Mouse (Mus musculus) T-helper 1 cell (primary cell): ENCODE data around the gene Cenpe.

Experiments used
- in situ Hi-C: fragments of 300-600 bp; cut with MboI, MseI; formaldehyde crosslinking; loops from one replicate; pipeline ENCODE4 v1.15.1; 2025; ENCODE audit warnings: high pct_unique_total_duplicates

Gene Cenpe

DNA sequence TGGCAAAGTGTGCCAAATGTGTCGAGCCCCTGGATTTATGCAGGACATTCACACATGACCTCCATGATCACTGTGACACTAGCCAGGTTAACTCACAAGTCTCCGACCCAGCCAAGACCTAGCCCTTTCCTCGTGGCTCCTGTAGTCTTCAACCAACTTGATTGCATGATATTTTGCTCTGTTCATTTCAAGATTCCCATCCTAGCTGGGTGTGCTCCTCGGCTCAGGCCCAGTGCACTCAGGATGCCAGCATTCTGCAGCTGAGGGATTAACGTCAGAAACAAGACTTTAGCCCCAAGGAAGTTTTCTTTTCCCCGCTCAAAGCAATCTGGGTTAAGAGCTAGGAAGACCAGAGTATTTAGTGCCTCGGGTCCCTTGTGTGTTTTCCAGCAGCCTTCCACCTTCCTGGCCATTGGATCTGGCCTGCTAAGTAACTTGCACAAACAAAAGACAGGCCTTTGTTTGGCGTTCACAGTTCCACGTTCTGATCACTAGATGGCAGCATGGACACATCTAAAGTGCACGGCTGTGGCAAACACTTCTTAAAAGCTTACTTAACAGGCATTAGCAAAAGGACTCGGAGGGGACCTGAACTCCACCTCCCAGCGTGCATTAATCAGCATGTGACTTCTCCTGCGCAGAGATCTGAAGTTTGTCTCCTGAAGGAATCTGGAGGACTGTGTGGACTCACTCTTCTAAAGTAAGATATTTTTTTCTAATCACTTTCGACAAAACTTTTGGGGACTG, 68.5 kb downstream of the Cenpe start, which contains the start of gene Bdh2:
Gene Bdh2, plus strand, starts transcription at position 553 of the 747 bp plus-strand sequence.
- in situ Hi-C loops: loop anchor here (5.0 kb wide), 1 partner anchor 111 kb away; no protein-coding TSS in a partner anchor

DNA sequence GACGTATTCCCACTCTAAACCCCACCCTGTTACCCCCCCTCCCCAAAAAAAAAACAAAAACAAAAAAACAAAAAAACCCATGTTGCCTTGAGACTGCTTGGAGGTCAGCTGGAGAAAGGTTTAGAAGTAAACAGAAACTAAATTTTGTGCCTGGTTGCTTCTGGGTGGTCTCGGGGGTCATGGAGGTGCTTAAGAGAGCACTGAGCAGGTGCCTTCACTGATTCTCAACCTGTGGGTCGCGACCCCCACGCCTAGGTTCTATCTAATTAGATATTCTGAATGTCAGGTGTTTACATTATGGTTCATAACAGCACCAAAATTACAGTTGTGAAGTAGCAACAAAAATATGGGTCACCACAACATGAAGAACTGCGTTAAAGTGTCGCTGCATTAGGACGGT, 69.4 kb downstream of the Cenpe start:
- in situ Hi-C loops: loop anchor here (5.0 kb wide), 1 partner anchor 111 kb away; no protein-coding TSS in a partner anchor

DNA sequence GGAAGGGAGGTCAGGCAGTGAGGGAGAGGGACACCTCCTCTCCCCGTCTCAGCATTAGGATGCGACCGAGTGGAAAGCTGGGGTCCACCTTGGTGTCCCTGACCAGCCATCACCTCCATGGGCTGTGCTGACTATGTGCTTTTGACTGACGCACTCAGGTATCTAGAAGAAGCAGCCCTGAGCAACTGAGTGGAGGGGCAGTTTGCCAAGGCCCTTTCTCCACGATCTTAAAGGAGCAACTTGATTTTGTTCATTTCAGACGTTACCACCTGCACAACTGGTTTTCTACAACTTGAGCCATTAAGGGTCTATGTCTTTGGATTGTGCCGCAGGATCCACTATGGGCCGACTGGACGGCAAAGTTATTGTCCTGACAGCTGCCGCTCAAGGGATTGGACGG, 72.9 kb downstream of the Cenpe start:
- in situ Hi-C loops: no loop called here

DNA sequence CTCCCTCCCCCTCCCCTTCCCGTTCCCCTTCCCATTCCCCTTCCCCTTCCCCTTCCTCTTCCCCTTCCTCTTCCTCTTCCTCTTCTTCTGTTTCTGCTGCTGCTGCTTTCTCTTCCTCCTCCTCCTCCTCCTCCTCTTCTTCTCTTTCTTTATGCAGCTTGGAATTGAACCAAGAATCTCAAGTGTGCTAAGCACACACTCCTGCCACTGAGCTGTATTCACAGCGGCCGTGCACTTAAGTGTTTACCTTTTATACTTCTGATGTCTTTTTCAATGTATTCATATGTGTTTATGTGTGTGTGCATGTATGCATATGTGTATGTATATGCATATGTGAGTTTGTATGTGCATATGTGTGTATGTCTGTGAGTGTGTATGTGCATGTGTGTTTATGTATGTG, 73.5 kb downstream of the Cenpe start:
- in situ Hi-C loops: no loop called here

DNA sequence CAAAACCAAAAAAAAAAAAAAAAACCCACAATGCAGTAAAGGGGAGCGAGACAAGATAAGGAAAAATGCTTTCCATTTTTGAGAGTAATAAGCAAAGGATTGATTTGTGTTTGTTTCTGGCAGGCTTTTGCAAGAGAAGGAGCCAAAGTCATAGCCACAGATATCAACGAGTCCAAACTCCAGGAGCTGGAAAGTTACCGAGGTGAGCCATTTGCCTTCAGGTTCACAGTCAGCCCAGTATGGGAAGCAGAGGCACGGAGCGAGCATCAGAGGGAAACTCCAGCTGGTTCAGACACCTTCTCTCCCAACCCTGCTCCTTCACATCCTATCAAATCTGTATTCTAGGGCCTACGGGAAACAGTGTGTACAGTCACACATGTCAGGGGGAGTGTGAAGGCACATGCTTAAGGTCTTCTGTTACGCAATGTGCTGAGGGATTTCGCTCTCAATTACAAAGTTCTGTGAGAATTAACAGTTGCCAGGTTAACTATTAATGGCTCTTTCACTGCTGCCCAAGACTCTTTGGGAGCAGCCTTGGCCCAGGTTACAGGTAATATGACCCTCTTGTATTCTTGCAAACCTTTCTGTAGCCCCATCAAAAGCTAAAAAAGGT, 75.9 kb downstream of the Cenpe start:
- in situ Hi-C loops: no loop called here

DNA sequence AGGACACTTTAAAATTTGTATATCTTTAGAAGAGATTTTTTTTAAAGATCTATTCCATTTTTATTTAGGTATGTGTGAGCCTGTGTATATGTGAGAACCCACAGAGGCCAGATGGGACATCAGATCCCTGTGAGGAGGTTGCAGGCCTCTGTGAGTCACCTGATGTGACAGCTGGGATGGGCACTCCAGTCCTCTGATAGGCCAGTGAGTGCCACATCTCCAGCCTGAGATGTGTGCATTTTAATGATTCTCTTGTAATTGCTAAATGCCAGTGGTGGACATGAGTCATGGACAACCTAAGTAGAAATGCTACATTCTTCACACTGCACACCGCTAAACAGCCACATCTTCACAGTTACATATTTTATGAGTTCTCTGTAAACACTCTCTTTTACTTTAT, 76.8 kb downstream of the Cenpe start:
- in situ Hi-C loops: no loop called here

DNA sequence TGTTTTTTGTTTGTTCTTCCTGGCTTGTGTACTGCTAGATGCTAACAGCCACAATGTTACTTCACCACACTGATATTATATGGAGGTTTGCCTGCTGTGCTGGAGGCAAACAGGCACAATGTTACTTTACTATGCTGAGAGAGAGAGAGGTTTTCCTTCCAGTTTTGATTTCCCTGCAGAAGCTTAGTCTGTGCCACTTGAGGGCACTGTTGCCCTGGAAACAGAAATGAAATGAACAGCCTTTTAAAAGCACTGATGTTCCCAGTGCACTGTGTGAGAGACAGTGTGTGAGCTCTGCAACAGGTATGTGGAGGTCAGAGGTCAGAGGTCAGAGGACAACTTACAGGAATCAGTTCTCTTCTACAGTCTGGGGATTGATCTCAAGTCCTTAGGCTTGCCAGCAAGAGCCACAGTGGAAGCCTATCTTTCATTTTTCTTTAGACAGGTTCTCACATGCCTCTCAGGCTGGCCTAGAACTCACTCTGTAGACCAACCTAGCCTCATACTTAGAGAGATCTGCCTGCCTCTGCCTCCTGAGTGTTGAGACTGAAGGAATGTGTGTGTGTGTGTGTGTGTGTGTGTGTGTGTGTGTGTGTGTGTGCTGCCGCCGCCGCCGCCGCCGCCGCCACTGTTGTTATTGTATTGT, 78.0 kb downstream of the Cenpe start:
- in situ Hi-C loops: loop anchor here (5.0 kb wide), 1 partner anchor 37 kb away; no protein-coding TSS in a partner anchor

DNA sequence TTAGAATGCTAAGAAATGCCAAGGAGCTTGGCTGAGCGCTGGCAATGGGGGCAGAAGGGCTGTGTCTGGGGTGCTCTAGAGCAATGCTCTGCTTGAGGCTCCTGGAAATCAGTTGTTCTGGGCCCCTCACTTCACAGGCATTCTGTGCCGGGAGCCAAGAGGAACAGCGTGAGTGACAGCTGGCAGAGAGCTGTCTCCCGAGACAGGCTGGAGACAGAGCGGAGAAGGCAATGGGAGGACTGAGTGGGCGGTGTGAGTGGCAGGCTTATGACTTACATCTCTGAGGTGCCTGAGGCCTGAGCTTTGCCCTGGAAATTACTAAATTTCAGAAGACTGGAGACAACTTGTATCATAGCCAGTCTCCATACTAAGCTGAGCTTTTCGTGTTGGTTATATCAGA, 81.4 kb downstream of the Cenpe start:
- in situ Hi-C loops: loop anchor here (5.0 kb wide), 1 partner anchor 34 kb away; no protein-coding TSS in a partner anchor

DNA sequence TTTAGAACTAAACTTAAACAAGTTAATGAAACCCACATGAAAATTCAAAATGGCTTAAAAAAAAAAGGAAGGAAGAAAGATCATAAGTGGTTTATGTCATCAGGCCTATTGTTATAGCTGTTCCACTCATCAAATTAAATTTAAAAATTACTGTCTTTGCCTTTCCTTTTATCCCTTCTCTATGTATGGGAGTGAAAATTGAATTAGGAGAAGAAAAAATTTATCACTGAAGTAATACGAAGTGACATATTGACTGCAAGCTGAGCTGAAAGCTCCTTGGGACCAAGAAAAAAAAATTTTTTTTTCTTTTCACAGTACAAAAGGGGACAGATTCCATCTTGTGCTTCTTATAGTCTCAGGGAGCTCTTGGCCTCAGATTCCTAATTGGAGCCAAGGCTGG, 83.2 kb downstream of the Cenpe start:
- in situ Hi-C loops: no loop called here

DNA sequence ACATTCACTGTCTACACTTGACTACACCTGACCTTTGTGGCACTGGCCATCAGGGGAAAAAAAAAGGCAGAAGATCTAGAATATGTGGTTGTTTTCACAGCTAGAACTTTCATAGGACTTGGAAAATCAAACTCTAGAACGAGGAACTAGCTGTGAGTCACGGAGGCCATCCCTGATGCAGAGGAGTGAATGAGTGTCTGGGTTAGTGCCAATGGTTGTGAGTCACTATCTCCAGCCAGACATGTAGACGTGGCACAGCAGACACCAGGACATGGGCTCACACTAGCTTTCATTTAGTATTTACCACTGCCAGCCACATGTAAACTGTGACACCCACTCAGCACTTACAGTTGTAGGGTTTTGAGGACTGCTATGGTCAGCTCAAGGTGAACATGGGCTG, 86.2 kb downstream of the Cenpe start:
- in situ Hi-C loops: no loop called here

DNA sequence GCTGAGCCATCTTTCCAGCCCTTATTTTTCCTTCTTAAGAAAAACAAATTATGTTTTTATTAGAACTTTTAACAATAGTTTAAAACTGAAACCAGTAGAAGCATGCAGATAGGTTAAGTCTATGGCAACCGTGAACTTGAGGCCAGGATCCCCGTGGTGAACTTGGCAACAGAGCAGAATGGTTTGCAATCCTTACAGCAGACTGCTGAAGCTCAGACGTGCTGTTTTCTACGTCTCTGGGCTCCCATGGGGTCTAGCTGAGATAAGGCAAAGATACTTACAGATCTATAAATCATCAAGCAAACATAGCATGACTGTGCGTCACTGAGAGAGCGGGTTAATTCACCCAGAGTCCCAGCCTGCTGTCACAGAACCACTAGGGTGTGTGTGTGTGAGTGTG, 87.7 kb downstream of the Cenpe start:
- in situ Hi-C loops: no loop called here

DNA sequence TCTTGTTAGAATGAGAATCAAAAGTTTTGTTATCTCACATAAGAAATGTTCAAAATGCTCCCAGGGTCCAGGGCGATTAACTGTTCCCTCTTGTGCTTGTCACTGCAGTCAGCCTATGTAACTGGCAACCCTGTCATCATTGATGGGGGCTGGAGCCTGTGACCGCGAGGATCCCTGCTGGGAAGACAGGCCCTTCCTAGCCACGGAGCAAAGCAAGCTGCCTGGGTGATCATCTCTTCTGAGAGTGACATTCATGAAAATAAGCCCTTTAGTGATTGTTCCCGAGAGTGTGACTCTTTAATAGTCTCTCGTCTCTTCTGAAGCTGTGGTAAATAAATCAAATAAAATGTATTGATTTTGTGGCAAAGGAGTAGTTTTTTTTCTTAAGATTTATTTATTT, 91.7 kb downstream of the Cenpe start:
- in situ Hi-C loops: no loop called here

DNA sequence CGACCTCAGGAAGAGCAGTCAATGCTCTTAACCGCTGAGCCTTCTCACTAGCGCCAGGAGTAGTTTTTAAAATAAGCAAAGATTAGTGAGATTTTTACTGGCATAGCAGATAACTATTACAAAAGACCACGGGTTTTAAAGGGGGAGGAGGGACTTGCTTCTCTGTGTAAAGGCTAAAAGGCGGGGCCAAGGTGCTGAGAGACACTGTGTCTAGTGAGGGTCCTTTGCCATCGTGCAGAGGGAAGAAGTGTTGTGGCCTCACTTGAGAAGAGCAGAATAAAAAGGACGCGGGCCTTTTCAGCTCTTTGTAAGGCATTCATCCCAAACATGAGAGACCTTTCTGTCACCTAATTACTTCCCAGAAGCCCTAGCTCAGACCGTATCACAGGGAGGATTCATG, 92.2 kb downstream of the Cenpe start:
- in situ Hi-C loops: no loop called here

DNA sequence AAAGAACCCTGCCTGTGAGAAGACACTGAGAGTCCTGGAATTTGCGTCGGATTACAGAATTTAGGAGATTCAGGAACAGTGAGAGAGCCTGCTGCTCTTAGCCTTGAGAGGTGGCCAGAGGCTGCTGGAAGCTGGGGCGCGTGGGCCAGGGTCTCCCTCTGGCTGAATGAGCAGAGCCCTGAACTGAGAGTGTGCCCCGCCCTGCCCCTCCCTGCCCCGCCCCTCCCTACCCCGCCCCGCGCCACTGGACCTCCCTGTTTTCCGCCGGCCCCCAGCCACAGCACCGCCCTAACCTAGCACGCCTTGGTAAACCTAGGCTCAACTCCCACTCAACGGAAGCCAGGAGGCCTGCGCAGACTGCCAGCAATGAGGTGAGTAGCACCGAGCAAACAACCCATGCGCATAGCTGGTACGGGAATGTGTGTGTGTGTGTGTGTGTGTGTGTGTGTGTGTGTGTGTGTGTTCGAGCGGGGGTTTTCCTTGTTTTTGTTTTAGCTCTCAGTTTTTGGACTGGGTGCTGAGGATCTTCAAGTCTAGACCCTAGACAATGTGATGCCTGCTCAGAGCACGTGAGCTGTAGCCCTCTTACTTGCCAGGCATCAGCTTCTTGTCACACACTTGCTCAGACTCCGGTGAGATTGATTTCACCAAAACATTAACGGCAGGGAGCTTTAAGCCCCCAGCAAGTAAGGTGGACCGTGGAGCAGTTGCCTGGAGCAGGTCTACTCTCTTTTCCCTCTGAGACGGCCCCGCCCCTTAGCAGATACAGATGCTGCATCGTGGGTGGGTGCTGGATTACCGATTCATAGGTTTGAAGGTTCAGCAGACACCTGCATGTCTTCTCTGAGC, 95.3 kb downstream of the Cenpe start, which contains the start of gene Slc9b2:
Gene Slc9b2, plus strand, starts transcription at position 290 of the 849 bp plus-strand sequence.
- in situ Hi-C loops: no loop called here

DNA sequence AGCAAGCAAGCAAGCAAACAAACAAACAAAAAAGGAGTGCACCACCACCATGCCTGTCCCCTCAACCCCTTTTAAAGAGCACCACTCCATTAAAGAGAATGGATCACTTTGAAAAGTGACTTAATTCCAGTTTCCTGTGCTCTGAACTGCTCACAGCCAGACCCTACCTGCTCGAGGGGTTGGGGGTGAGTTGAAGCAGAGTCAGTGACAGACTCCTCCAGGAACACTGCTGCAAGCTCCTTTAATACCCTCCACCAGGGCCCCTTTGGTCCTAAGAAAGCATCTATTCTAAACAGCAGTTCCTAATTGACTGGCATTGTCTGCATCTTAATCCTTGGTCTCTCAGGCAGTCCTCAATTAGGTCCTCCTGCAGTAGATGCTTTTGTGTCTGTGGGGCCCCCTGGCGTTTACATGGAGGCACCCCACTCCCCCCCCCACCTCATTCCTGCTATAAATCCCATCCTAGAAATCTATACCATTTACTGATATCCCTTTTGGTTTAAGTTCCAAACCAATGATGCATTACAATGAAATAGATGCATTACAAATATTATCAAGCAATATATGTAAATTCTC, 100.7 kb downstream of the Cenpe start:
- in situ Hi-C loops: no loop called here

DNA sequence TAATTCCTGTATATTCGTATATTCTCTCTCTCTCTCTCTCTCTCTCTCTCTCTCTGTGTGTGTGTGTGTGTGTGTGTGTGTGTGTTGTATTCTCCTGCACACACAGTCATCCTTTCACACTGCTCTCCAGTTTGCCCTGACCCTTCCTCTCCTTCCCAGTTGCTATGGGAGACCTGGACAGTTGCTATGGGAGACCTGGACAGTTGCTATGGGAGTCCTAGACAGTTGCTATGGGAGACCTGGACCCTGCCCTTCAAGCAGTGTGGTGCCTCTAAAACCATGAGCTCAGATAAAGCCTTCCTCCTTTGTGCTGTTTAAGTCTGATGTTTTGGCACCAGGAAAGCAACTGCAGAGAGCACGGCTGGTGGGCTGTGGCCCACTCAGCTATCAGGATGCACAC, 101.4 kb downstream of the Cenpe start:
- in situ Hi-C loops: no loop called here

DNA sequence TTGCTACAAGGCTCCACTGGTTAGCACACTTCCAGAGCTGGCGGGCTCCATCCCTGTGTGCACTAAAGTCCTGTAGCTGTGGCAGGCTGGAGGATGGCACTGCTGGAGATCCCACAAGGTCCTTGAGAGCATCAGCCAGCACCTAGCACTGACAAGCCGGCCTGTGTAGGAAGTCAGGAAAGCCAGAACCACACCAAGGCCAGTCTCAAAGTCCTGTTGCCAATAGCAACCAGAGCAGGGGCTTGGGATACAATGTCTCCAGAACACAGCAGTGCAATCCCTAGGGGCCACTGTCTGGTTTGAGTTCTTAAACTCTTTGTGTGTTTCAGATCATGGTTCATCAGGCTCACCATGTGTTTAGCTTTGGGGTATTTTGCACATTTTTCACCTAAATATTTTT, 102.5 kb downstream of the Cenpe start:
- in situ Hi-C loops: no loop called here

DNA sequence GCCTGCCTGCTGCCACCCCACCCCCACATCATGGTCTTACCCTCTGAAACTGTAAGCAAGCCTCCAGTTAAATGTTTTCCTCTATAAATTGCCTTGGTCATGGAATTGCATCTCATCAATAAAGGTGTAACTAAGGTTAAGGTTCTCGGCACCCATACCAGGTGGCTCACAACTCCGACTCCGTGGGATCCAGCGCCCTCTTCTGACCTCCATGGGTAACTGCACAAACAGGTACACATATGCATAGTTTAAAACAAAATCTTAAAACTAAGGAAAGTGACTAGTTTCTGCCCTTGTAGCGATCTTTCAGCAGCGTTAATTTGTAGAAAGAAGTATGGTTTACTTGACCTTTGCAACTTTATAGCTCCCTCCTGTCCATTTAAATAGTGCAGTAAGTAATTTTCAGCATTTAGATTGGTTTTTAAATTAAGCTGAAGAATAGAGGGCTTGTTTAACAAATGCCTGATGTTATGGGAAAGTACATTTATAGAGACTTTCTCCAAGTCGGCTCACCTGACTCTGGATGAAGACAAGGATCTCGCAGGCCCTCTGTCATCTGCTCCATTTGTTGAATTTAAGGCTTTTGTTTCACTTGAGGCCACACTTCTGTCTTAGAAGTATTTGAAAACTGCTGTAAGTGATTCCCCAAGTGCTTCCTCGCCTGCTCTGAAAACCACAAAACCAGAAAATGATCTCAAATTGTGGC, 103.5 kb downstream of the Cenpe start:
- in situ Hi-C loops: no loop called here

DNA sequence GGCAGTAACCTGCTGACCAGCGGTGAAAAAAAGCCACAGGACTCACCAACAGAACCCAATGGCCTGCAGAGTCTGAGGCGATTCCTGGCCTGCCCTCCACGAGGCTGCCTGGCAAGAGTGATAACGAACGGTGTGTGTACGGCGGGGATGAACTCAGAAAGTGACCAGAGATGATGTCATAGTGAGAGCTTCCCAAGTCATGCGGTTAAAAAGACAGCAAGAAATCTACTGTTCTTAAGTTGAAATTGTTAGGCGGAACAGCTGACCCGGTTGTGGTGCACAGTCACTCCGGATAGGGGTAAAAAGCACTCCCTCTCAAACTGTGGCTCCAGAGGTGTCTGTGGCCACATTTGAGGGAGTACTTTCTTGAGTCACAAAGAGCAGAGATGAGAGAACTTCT, 106.0 kb downstream of the Cenpe start:
- in situ Hi-C loops: no loop called here
